Mouse (Mus musculus) erythroblast, embryonic 14.5 days (primary cell): ENCODE data around the gene Pif1.

Source experiments
- GATA1 ChIP-seq: IDR thresholded peaks from 2 replicates; pipeline ENCODE4 v1.6.1; 2012; ENCODE audit warnings: low read length, inconsistent platforms, mixed read lengths
- TAL1 ChIP-seq: IDR thresholded peaks from 3 replicates; pipeline ENCODE4 v1.6.1; 2012; ENCODE audit warnings: low read length, inconsistent platforms, mixed read lengths

- no peak for TF ChIP-seq GATA1
- no peak for TF ChIP-seq TAL1
These were observed 261 bp downstream of the Pif1 start for GRCm38 (mm10) chr9:65587270-65587572.
